Mouse (Mus musculus) layer of hippocampus, postnatal 10 days (tissue): ENCODE data around the gene Taar7d. TPM values are rescaled to one million over a fixed set of nuclear protein-coding genes. Genes with fewer than 3 reads are reported as not detected.

Experiments
- total RNA-seq, 2 experiments: library from RNA; stranded (reverse); gene quantifications; 2 replicates each; pipeline ENCODE4 v1.2.3; 2021

Gene Taar7d
- total RNA-seq, 2 experiments from 2014 or later = not detected

Other genes with a start within 250 kb of the Taar7d start
- 100 to 1,000 TPM; 336 to 348 TPM for gene Rps12, start 239.9 kb upstream of the Taar7d start, total RNA-seq
- gene Slc18b1, start 230.2 kb upstream of the Taar7d start, total RNA-seq = 10 to 100 TPM; 18.2 to 22.0 TPM
- gene Vnn3, start 175.8 kb upstream of the Taar7d start, total RNA-seq = under 1 TPM in 1 of 2 experiments, not detected in 1; 0.46 TPM
- under 1 TPM; 0.66 to 0.71 TPM for gene Vnn1, start 132.5 kb upstream of the Taar7d start, total RNA-seq
- not detected for gene Taar1, start 106.9 kb upstream of the Taar7d start, total RNA-seq
- gene Taar2, start 88.7 kb upstream of the Taar7d start, total RNA-seq = not detected
- not detected for gene Taar3, start 77.7 kb upstream of the Taar7d start, total RNA-seq
- gene Taar4, start 66.7 kb upstream of the Taar7d start, total RNA-seq = not detected
- not detected for gene Taar5, start 56.5 kb upstream of the Taar7d start, total RNA-seq
- not detected for gene Taar6, start 41.6 kb upstream of the Taar7d start, total RNA-seq
- not detected for gene Taar7a, start 33.7 kb upstream of the Taar7d start, total RNA-seq
- gene Taar7b, start 27.3 kb upstream of the Taar7d start, total RNA-seq = not detected
- not detected for gene Taar7e, start 10.4 kb downstream of the Taar7d start, total RNA-seq
- gene Taar7f, start 22.3 kb downstream of the Taar7d start, total RNA-seq = not detected
- gene Taar8a, start 49.3 kb downstream of the Taar7d start, total RNA-seq = not detected
- not detected for gene Taar8b, start 65.1 kb downstream of the Taar7d start, total RNA-seq
- gene Taar8c, start 74.7 kb downstream of the Taar7d start, total RNA-seq = not detected
- not detected for gene Taar9, start 82.3 kb downstream of the Taar7d start, total RNA-seq
- 100 to 1,000 TPM; 169 to 187 TPM for gene Stx7, start 122.1 kb downstream of the Taar7d start, total RNA-seq
- gene Moxd1, start 196.3 kb downstream of the Taar7d start, total RNA-seq = 1 to 10 TPM; 4.7 to 5.0 TPM